Mouse (Mus musculus) heart, embryonic 14.5 days (tissue): ENCODE measurements around the gene H2-DMb2. TPM values are rescaled to one million over a fixed set of nuclear protein-coding genes. Genes with fewer than 3 reads are reported as not detected.

Source experiments
- polyA plus RNA-seq: library from polyadenylated mRNA; unstranded; fragments of >200 nt; fragmentation: Nextera tagmentation; extraction: Ambion mirVana; gene quantifications from 2 replicates; pipeline ENCODE4 v1.2.1, GENCODE M21; 2014

H2-DMb2 gene
- polyA plus RNA-seq, 1 experiment from 2014 or later, result 0.36 TPM

Other genes with a start within 250 kb of the H2-DMb2 start
- gene Platr17, start 238.2 kb upstream of the H2-DMb2 start, polyA plus RNA-seq, result 0.26 and 0.35 TPM in 2 replicates
- 24.5 and 27.2 TPM in 2 replicates for gene Daxx, start 233.9 kb upstream of the H2-DMb2 start, polyA plus RNA-seq
- gene Tapbp, start 227.4 kb upstream of the H2-DMb2 start, polyA plus RNA-seq, result 44.9 and 47.1 TPM in 2 replicates
- gene Zbtb22, start 227.4 kb upstream of the H2-DMb2 start, polyA plus RNA-seq, result 4.5 and 8.9 TPM in 2 replicates
- 30.3 and 38.9 TPM in 2 replicates for gene Rgl2, start 213.8 kb upstream of the H2-DMb2 start, polyA plus RNA-seq
- gene Pfdn6, start 203.0 kb upstream of the H2-DMb2 start, polyA plus RNA-seq, result 110 TPM in 2 replicates
- 14.7 and 15.5 TPM in 2 replicates for gene Wdr46, start 202.6 kb upstream of the H2-DMb2 start, polyA plus RNA-seq
- 3.8 and 4.6 TPM in 2 replicates for gene B3galt4, start 191.8 kb upstream of the H2-DMb2 start, polyA plus RNA-seq
- gene Vps52, start 187.5 kb upstream of the H2-DMb2 start, polyA plus RNA-seq, result 27.6 and 30.6 TPM in 2 replicates
- 1,085 and 1,186 TPM in 2 replicates for gene Rps18, start 187.3 kb upstream of the H2-DMb2 start, polyA plus RNA-seq
- 32.3 and 37.8 TPM in 2 replicates for gene H2-K1, start 143.0 kb upstream of the H2-DMb2 start, polyA plus RNA-seq
- gene Ring1, start 118.6 kb upstream of the H2-DMb2 start, polyA plus RNA-seq, result 5.4 and 7.4 TPM in 2 replicates
- gene H2-Ke6, start 115.2 kb upstream of the H2-DMb2 start, polyA plus RNA-seq, result 46.8 and 57.7 TPM in 2 replicates
- gene Slc39a7, start 111.6 kb upstream of the H2-DMb2 start, polyA plus RNA-seq, result 48.0 and 53.2 TPM in 2 replicates
- gene Rxrb, start 111.5 kb upstream of the H2-DMb2 start, polyA plus RNA-seq, result 14.2 and 16.4 TPM in 2 replicates
- gene Col11a2, start 103.9 kb upstream of the H2-DMb2 start, polyA plus RNA-seq, result 0.32 and 0.51 TPM in 2 replicates
- gene H2-Oa, start 51.0 kb upstream of the H2-DMb2 start, polyA plus RNA-seq, result 0.78 TPM in 1 of 2 replicates, not detected in the other
- 5.7 and 9.3 TPM in 2 replicates for gene H2-DMa, start 23.8 kb upstream of the H2-DMb2 start, polyA plus RNA-seq
- gene Brd2, start 20.7 kb upstream of the H2-DMb2 start, polyA plus RNA-seq, result 72.8 and 74.9 TPM in 2 replicates
- 0.38 and 0.62 TPM in 2 replicates for gene H2-DMb1, start 9.8 kb downstream of the H2-DMb2 start, polyA plus RNA-seq
- gene Tap1, start 44.2 kb downstream of the H2-DMb2 start, polyA plus RNA-seq, result 1.7 and 1.9 TPM in 2 replicates
- gene Psmb9, start 44.5 kb downstream of the H2-DMb2 start, polyA plus RNA-seq, result 1.6 and 1.7 TPM in 2 replicates
- 4.4 and 4.6 TPM in 2 replicates for gene Psmb8, start 54.4 kb downstream of the H2-DMb2 start, polyA plus RNA-seq
- 2.1 and 2.8 TPM in 2 replicates for gene Tap2, start 60.2 kb downstream of the H2-DMb2 start, polyA plus RNA-seq
- gene H2-Ob, start 95.6 kb downstream of the H2-DMb2 start, polyA plus RNA-seq, result not detected in 2 replicates
- gene H2-Ab1, start 114.4 kb downstream of the H2-DMb2 start, polyA plus RNA-seq, result 7.0 and 10.0 TPM in 2 replicates
- 1.2 and 2.5 TPM in 2 replicates for gene H2-Aa, start 144.5 kb downstream of the H2-DMb2 start, polyA plus RNA-seq
- gene H2-Eb1, start 162.6 kb downstream of the H2-DMb2 start, polyA plus RNA-seq, result 2.6 and 3.0 TPM in 2 replicates
- not detected in 2 replicates for gene H2-Eb2, start 182.4 kb downstream of the H2-DMb2 start, polyA plus RNA-seq
- not detected in 2 replicates for gene Btnl2, start 211.5 kb downstream of the H2-DMb2 start, polyA plus RNA-seq
- gene Btnl1, start 233.8 kb downstream of the H2-DMb2 start, polyA plus RNA-seq, result not detected in 2 replicates